ENCODE assay signal across 28 mouse cellular contexts in the genomic region with DNA sequence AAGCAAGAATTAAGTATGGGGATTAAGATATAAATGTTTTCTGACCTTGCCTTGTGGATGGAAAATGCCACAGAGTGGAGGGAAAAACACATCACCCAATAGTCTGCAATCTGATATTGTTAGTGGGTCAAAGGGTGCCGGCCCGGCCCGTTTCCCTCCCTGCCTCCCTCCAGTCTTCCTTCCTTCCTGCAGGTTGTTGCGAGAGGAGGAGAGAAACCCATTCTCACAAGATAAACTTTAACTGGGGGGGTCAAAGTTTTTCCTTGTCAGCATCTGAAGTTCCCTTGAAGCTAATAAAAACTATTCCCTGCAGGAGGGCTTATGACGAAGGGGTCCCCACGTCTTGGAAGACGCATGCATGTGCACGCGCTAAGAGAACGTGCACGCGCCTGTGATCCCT. TPM values are rescaled to one million over a fixed set of nuclear protein-coding genes. Genes with fewer than 3 reads are reported as not detected.
DNase-seq lines count a peak whose midpoint lies in the region; ATAC-seq and TF ChIP-seq lines count a peak whose summit lies in the region.
"Had no signal": no experiment of that assay in that cellular context is flagged by ENCODE, and none has a peak within 500 bp of the region (broad histone marks: within the 10 kb centered on the region; RNA-seq: fewer than 3 reads in every experiment).

No protein-coding gene starts in this region.

- ATAC-seq in heart, embryonic 16.5 days (replicated peaks; ENCODE audit: extremely low read depth, insufficient read depth, low FRiP score), result no peak
- no peak for ATAC-seq in kidney, postnatal 0 days (replicated peaks; ENCODE audit: low FRiP score, low read depth)
- ATAC-seq: forebrain, postnatal 0 days; inflammation-experienced regulatory T-cells, adult 6 months had no signal

- H3K9ac ChIP-seq in heart, embryonic 16.5 days (ENCODE audit: low read length), result no peak overlapping the region
- H3K9ac ChIP-seq in kidney, postnatal 0 days (ENCODE audit: low read depth, low read length), result no peak overlapping the region
- H3K9ac ChIP-seq: embryonic facial prominence, embryonic 15.5 days; forebrain, embryonic 12.5 days; forebrain, postnatal 0 days; hindbrain, embryonic 15.5 days; limb, embryonic 15.5 days; liver, embryonic 13.5 days; neural tube, embryonic 15.5 days; stomach, embryonic 15.5 days had no signal

- peaks cover 44% of the 10 kb centered on the region for H3K4me1 ChIP-seq in heart, embryonic 10.5 days
- H3K4me1 ChIP-seq in heart, embryonic 16.5 days (ENCODE audit: control insufficient read depth, insufficient read depth, low read length), result peaks cover 28% of the 10 kb centered on the region
- H3K4me1 ChIP-seq in kidney, postnatal 0 days (replicated peaks; ENCODE audit: insufficient read depth, low read length), result 0 out of 2 replicates have a peak, but pooled peaks cover 7% of the 10 kb centered on the region
- H3K4me1 ChIP-seq: forebrain, embryonic 12.5 days; hindbrain, embryonic 15.5 days; liver, embryonic 13.5 days; neural tube, embryonic 15.5 days had no signal

- WGBS in heart, embryonic 10.5 days, result 78% methylated on average over 12 of the region's 12 CpGs
- 80% methylated on average over 12 of the region's 12 CpGs for WGBS in heart, embryonic 16.5 days
- WGBS in kidney, postnatal 0 days, result 30% methylated on average over 12 of the region's 12 CpGs

- no peaks in the 10 kb centered on the region for H3K9me3 ChIP-seq in heart, embryonic 10.5 days
- H3K9me3 ChIP-seq in heart, embryonic 16.5 days (replicated peaks; ENCODE audit: control insufficient read depth, low read length), result no peaks in the 10 kb centered on the region
- H3K9me3 ChIP-seq in kidney, postnatal 0 days (replicated peaks; ENCODE audit: low read length), result no peaks in the 10 kb centered on the region
- H3K9me3 ChIP-seq: embryonic facial prominence, embryonic 10.5 days; embryonic facial prominence, embryonic 15.5 days; forebrain, embryonic 12.5 days; G1E; hindbrain, embryonic 15.5 days; limb, embryonic 10.5 days; limb, embryonic 15.5 days; liver, embryonic 13.5 days; neural tube, embryonic 15.5 days; stomach, embryonic 15.5 days had no signal

- no peaks in the 10 kb centered on the region for H3K36me3 ChIP-seq in heart, embryonic 10.5 days
- no peaks in the 10 kb centered on the region for H3K36me3 ChIP-seq in heart, embryonic 16.5 days (ENCODE audit: control insufficient read depth, insufficient read depth)
- H3K36me3 ChIP-seq in kidney, postnatal 0 days (ENCODE audit: insufficient read depth, low read length), result no peaks in the 10 kb centered on the region
- H3K36me3 ChIP-seq: embryonic facial prominence, embryonic 10.5 days; embryonic facial prominence, embryonic 15.5 days; forebrain, embryonic 12.5 days; hindbrain, embryonic 15.5 days; limb, embryonic 10.5 days; limb, embryonic 15.5 days; liver, embryonic 13.5 days; neural tube, embryonic 15.5 days; stomach, embryonic 15.5 days had no signal

- no peak for DNase-seq in heart, embryonic 10.5 days (ENCODE audit: low spot score)
- no peak for DNase-seq in heart, adult 9 months (ENCODE audit: low spot score in 2 of 2)
- DNase-seq in heart, postnatal 14 days, result no peak
- peak; percentile 36 for DNase-seq in kidney, adult 9 months
- DNase-seq in kidney, postnatal 10 days, result no peak
- DNase-seq in kidney, postnatal 0 days (ENCODE audit: low spot score), result no peak
- no peak for DNase-seq in right cerebral cortex, postnatal 4 days
- DNase-seq: adrenal gland, adult 8-10 months; cerebellum, adult 2 months; cerebellum, postnatal 14 days; forebrain, postnatal 0 days; liver, embryonic 13.5 days; lung, postnatal 10 days; midbrain, embryonic 14.5 days; retina, postnatal 1 day; right cerebral cortex, postnatal 14 days had no signal

- peak overlapping the region; percentile 68 for H3K27ac ChIP-seq in heart, embryonic 10.5 days
- H3K27ac ChIP-seq in heart, embryonic 16.5 days (ENCODE audit: low read length), result peak overlapping the region; percentile 58
- H3K27ac ChIP-seq in kidney, postnatal 0 days, result no peak overlapping the region
- H3K27ac ChIP-seq: embryonic facial prominence, embryonic 10.5 days; embryonic facial prominence, embryonic 15.5 days; forebrain, embryonic 12.5 days; hindbrain, embryonic 15.5 days; limb, embryonic 10.5 days; limb, embryonic 15.5 days; liver, embryonic 13.5 days; neural tube, embryonic 15.5 days; stomach, embryonic 15.5 days had no signal

- H3K27me3 ChIP-seq in heart, embryonic 10.5 days (ENCODE audit: insufficient read depth, poor library complexity, severe bottlenecking), result no peaks in the 10 kb centered on the region
- no peaks in the 10 kb centered on the region for H3K27me3 ChIP-seq in heart, embryonic 16.5 days (ENCODE audit: control insufficient read depth, insufficient read depth, low read length)
- no peaks in the 10 kb centered on the region for H3K27me3 ChIP-seq in kidney, postnatal 0 days (ENCODE audit: insufficient read depth, low read length)
- H3K27me3 ChIP-seq: embryonic facial prominence, embryonic 15.5 days; forebrain, embryonic 12.5 days; hindbrain, embryonic 15.5 days; limb, embryonic 15.5 days; liver, embryonic 13.5 days; neural tube, embryonic 15.5 days; stomach, embryonic 15.5 days had no signal

- TF ChIP-seq CTCF in kidney, postnatal 0 days (IDR thresholded peaks at IDR 0.05; ENCODE audit: low read depth), result no peak

- H3K4me2 ChIP-seq in heart, embryonic 16.5 days (ENCODE audit: low read depth, low read length), result 0 out of 2 replicates have a peak overlapping the region, but pooled peaks have one; percentile 11
- H3K4me2 ChIP-seq in kidney, postnatal 0 days (ENCODE audit: low read length), result peak overlapping the region; percentile 23; the same call in 1 of the 2 replicates
- H3K4me2 ChIP-seq: embryonic facial prominence, embryonic 15.5 days; forebrain, embryonic 12.5 days; hindbrain, embryonic 15.5 days; limb, embryonic 15.5 days; liver, embryonic 13.5 days; neural tube, embryonic 15.5 days; stomach, embryonic 15.5 days had no signal

- no peak overlapping the region for H3K4me3 ChIP-seq in heart, embryonic 10.5 days
- H3K4me3 ChIP-seq in heart, embryonic 16.5 days (ENCODE audit: low read length), result no peak overlapping the region
- H3K4me3 ChIP-seq in kidney, postnatal 0 days (replicated peaks; ENCODE audit: low read depth, low read length), result no peak overlapping the region
- H3K4me3 ChIP-seq: embryonic facial prominence, embryonic 10.5 days; embryonic facial prominence, embryonic 15.5 days; forebrain, embryonic 12.5 days; hindbrain, embryonic 15.5 days; limb, embryonic 10.5 days; limb, embryonic 15.5 days; liver, embryonic 13.5 days; neural tube, embryonic 15.5 days; stomach, embryonic 15.5 days had no signal

- intact Hi-C loops in heart, postnatal 14 days (cut with DNase I), result no loop called here

RNA-seq across cellular contexts. Expression of a gene that starts 8.5 kb away (rescaled TPM):
- 19.5 and 24.2 TPM in 2 replicates for polyA plus RNA-seq in heart, embryonic 10.5 days (2016; fragmentation: Nextera tagmentation; extraction: Ambion mirVana)
- 7.9 and 8.2 TPM in 2 replicates for polyA plus RNA-seq in heart, embryonic 16.5 days (2015; fragmentation: Nextera tagmentation; extraction: Ambion mirVana)
- 10 to 100 TPM; 10.5 to 11.8 TPM for total RNA-seq in heart, postnatal 14 days (2021)
- 19.9 and 21.3 TPM in 2 replicates for polyA plus RNA-seq in kidney, postnatal 0 days (2015; fragmentation: Nextera tagmentation; extraction: Ambion mirVana)
- total RNA-seq: monocyte, adult 5-6 weeks had no signal
- polyA plus RNA-seq: inflammation-experienced regulatory T-cells, adult 6 months had no signal
